30 mouse cellular contexts compared by ENCODE assay signal in genomic region chr5:45491776-45492175, GRCm38 (mm10). TPM values are rescaled to one million over a fixed set of nuclear protein-coding genes. Genes with fewer than 3 reads are reported as not detected.
"Had no signal": no experiment of that assay in that cellular context is flagged by ENCODE, and none has a peak within 500 bp of the region (broad histone marks: within the 10 kb centered on the region; RNA-seq: fewer than 3 reads in every experiment).

No protein-coding gene starts in this region.

- H3K4me3 ChIP-seq: left cerebral cortex, adult 2 months; limb, embryonic 13.5 days; liver, embryonic 13.5 days; midbrain, embryonic 10.5 days; midbrain, embryonic 13.5 days; neural tube, embryonic 12.5 days; neural tube, embryonic 15.5 days; stomach, embryonic 15.5 days had no signal

- H3K27ac ChIP-seq: kidney, postnatal 0 days; left cerebral cortex, adult 2 months; limb, embryonic 13.5 days; liver, embryonic 13.5 days; macrophage; midbrain, embryonic 10.5 days; midbrain, embryonic 13.5 days; neural tube, embryonic 12.5 days; neural tube, embryonic 15.5 days; stomach, embryonic 15.5 days had no signal

- H3K27me3 ChIP-seq: limb, embryonic 13.5 days; midbrain, embryonic 13.5 days; neural tube, embryonic 12.5 days; neural tube, embryonic 15.5 days; stomach, embryonic 15.5 days had no signal

- H3K36me3 ChIP-seq: stomach, embryonic 15.5 days had no signal

- ATAC-seq: inflammation-experienced regulatory T-cells, adult 6 months; lung, postnatal 0 days; midbrain, embryonic 13.5 days had no signal

- H3K9ac ChIP-seq: limb, embryonic 13.5 days; liver, embryonic 13.5 days; lung, embryonic 14.5 days; midbrain, embryonic 13.5 days; neural tube, embryonic 12.5 days; neural tube, embryonic 15.5 days; stomach, embryonic 15.5 days had no signal

- DNase-seq: kidney, adult 18-20 months; kidney, postnatal 36 days; layer of hippocampus, postnatal 36 days; left cerebral cortex, postnatal 4 days; liver; liver, embryonic 13.5 days; lung, embryonic 14.5 days; right cerebral cortex, adult 18-20 months; right cerebral cortex, postnatal 14 days; right cerebral cortex, postnatal 4 days; spleen, adult 18-20 months; thymus, adult 18-20 months; thymus, postnatal 36 days had no signal

- H3K4me2 ChIP-seq: liver, embryonic 13.5 days; lung, embryonic 14.5 days; neural tube, embryonic 12.5 days; stomach, embryonic 15.5 days had no signal

- H3K9me3 ChIP-seq: limb, embryonic 13.5 days; liver, embryonic 13.5 days; midbrain, embryonic 10.5 days; midbrain, embryonic 13.5 days; neural tube, embryonic 12.5 days; neural tube, embryonic 15.5 days; stomach, embryonic 15.5 days had no signal

RNA-seq across cellular contexts. Expression of gene Clrn2, which starts 38.2 kb away (rescaled TPM):
- total RNA-seq: layer of hippocampus, postnatal 10 days; left cerebral cortex, postnatal 4 days; megakaryocyte, adult 5-6 weeks had no signal
- polyA plus RNA-seq: inflammation-experienced regulatory T-cells, adult 6 months; kidney, embryonic 14.5 days; kidney, postnatal 0 days; limb, embryonic 13.5 days; liver, embryonic 13.5 days; liver, embryonic 16.5 days; lung, embryonic 14.5 days; lung, postnatal 0 days; macrophage; midbrain, embryonic 10.5 days; midbrain, embryonic 13.5 days; neural tube, embryonic 12.5 days; neural tube, embryonic 15.5 days; stomach, embryonic 15.5 days; testis, adult 2 months; urinary bladder, adult 2 months had no signal
